Mouse (Mus musculus): ENCODE data around the gene Ada.

DNA sequence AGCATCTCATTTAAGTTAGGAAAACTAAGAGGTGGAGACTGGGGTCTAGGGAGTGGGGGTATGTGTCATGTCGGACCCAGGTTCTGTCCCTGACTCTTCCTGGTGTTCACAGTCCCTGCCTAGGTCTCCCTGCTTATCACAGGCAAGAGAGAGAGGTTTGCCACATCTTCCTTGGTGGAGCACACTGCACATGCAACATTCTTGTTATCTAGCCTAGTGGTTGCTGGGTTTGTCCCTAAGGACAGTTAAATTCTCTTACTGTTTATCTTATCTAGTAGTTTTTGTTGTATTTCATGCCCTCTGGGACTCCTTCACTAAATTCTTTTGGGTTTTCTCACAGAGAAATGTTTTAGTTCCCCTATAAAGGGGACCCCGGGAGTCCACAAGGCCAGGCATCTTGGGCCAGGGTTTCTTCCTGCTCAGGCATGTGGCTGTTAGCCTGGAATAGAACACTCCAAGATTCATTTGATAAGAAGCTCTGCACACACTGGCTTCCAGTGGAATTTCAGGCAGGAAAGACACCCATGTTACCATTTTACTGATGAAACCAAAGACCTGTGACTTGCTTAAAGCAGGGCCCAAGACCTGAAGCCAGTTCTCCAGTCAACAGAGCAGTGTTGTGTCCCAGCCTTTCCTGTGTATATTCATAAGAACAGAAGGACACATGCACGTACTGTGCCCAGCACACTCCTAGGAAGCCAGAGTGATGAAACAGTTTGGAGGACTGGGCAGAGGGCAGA is 57.0 kb downstream of the Ada start:
- TF ChIP-seq POLR2A (IDR thresholded peaks at IDR 0.05; ENCODE audit: low read depth, low read length) (no peak), CTCF (conservative IDR thresholded peaks at IDR 0.05; ENCODE audit: insufficient read depth, insufficient read length, low read depth, low read length) (no peak)
